Mouse (Mus musculus) megakaryocyte, embryonic 14.5 days (primary cell): ENCODE data around the gene Tpm4.

Source experiments
- FLI1 ChIP-seq: IDR thresholded peaks from 2 replicates; pipeline ENCODE4 v1.6.1; 2012; ENCODE audit warnings: low read length, inconsistent platforms, mixed read lengths
- GATA1 ChIP-seq: IDR thresholded peaks from 3 replicates; pipeline ENCODE4 v1.6.1; 2012; ENCODE audit warnings: mixed read lengths, low read length, inconsistent platforms, borderline replicate concordance

DNA sequence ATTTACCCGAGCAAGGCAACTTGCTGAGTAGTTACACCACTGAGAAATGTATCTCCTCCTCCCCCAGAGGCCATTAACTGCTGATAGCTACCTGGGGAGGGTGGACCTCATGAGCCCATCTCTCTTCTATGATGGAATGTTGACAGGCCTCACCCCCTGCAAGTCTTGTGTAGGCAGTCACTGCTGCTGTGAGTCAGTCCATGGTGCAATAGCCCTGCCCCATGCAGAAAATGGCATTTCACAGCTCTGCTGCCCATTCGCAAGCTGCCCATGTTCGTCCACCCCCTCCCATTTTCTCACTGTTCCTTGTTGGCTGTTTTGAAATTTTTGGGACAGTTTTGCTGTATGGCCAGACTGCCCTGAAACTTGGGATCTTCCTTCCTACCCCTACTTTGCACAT is 10.7 kb downstream of the Tpm4 start:
- TF ChIP-seq GATA1 (no peak), FLI1 (no peak)
